Mouse (Mus musculus) right cerebral cortex, adult 2 months (tissue): ENCODE data around the gene Atxn7l3.
A peak's percentile ranks its signal among the peaks of the same experiment; 100 is the strongest.

Experiments
- DNase-seq, 2 experiments: peaks; one replicate each; pipeline ENCODE4 v3.0.0; 2021 to 2022; ENCODE audit warnings: low spot score in 2 of 2

Atxn7l3 gene

DNA sequence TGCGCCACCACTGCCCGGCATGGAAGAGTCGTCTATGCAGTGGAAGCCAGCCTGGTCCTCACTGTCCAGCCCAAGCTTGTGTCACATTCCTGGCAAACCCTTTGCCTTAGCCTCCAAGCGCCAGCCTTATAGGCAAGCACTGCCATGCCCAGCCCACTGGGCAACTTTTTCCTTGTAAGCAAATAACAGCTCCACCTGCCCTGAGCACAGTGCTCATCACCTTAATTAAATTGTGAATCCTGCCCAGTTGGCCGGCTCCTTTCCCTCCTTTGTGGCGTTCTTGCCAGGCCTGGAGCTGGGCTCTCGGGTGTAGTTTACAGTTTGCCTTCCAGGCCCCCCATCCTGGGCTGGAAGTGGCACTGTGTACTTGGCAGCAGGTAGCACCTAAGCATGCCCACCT is 33.2 kb downstream of the Atxn7l3 start:
- no peak for DNase-seq

DNA sequence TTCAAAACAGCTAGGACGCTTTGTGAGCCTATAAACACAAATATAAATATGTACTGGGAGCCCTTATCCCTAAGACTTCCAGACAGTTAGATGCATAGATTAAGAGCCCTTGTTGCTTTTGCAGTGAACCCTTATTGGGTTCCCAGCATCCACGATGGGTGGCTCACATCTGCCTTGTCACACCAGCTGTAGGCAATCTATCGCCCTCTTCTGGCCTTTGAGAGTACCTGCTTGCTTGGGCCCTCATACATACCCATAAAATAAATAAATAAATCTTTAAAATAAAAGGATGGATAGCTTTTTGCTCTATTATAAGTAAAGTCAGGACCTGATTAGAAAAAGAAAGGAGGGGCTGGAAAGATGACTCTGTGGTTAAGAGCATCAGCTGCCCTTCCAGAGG is 37.9 kb downstream of the Atxn7l3 start:
- DNase-seq = no peak

DNA sequence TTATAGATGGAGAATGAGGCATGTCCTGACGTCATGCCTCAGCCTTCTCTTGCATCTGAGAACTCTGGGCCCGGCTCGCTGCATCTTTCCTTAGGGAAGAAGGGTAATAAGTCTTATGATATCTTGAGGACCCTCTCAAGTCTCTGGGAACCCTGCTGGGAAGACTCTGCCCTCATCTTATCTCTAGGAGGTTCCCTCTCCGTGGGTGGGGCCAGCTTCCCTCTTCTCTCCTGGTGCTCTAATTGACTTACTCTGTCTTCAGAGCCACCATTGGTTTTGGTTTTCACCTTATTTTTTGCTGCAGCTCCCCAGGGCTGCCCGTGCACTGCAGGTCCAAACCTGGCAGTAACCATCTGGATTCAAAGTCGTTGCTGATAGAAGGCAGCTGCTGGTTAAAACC is 38.3 kb downstream of the Atxn7l3 start:
- no peak for DNase-seq

DNA sequence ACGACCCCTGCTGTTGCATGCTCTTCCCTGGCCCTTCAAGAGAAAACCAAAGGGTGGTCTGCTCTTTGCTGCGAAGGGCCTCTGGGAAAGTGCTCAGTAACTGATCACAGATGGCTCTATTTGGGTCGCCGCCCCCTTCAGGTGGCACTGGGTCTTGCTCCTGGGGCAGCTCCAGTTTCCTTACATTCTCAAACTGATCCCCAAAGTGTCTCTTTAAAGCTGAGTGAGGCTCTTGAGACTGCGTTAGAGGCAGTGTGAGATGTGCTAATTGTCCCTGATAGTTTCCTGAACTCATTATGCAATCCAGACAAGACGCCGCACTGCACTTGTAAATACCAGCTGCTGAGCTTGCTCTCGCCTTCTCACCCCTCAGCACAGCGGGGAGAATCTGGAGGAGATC is 38.9 kb downstream of the Atxn7l3 start:
- peak in 1 of 2 experiments; percentile 19 for DNase-seq

DNA sequence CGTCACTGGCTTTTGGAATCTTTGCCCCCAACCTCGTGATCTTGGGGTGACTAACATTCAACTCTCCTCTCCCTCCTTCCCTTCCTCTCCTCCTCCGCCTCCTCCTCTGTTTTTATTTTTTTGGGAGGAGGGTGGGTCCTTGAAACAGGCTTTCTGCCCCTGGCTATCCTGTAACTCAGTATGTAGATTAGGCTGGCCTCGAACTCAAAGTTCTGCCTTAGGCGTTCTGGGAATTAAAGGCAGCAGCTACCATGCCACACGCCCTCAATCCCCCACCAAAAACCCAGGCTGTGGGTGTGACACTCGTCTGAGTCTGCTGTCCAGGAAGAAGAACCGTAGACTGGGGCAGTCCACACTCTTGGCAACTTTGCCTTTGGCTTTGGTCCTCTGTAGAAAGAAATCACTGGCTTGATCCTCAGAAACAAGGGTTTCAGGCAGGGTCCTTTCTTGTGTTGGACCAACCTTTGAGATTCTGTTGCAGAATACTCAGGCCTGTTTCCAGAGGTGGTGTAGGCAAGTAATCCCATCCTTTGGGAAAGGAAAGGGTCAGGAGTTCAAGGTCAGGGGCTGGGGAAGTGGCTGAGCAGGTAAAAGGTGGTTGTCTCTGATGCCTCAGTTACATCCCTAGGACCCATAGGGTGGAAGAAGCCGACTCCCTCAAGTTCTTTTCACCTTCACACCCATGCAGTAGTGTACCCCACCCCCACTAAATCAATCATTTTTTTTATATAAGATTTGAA is 46.9 kb downstream of the Atxn7l3 start:
- no peak for DNase-seq

DNA sequence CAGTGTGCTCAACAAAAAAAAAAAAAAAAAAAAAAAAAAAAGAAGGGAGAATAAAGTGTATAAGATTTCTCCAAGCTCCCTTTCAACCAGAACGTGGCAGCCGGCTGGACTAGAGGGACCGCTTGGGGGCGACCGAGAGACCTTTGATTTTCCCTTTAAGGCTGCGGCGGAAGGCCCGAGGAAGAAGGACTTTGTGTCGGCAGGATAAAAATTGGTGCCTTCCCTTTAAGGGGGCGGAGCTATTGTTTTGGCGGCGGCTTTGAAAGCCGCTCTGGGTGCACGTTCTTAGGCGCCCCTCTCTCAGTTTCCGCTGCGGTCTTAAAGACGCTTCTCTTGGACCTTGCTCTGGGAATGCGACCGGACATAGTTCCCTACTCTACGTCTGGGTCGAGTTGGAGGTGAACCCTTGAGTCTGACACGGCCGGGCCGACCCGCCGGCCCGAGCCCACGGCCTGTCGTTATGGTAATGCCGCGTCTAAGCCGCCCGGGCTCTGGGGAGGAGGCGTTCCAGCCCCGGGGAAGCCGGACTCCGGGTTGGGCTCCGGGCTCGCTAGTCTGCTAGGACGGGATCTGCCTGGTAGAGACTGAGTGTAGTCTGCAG is 47.7 kb downstream of the Atxn7l3 start, which contains the start of gene BC030867:
BC030867 (plus strand) TSS at position 253 of the 601 bp plus-strand sequence.
- DNase-seq = peak; percentile 94 to 97

DNA sequence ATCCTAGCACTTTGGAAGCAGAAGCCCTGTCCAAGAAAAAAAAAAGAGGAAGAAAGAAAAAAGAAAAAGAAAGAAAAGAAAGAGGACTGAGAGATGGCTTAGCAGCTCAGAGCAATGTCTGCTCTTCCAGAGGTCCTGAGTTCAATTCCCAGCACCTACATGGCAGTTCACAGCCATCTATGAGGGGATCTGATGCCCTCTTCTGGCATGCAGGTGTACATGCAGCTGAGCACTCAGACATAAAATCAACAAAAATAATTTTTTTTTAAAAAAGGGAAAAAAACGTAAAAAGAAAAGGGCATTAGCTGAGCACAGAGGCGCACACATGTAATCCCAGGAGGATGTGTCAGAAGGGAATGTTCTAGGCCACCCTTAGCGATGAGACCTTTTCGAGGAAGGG is 49.6 kb downstream of the Atxn7l3 start:
- DNase-seq = no peak

DNA sequence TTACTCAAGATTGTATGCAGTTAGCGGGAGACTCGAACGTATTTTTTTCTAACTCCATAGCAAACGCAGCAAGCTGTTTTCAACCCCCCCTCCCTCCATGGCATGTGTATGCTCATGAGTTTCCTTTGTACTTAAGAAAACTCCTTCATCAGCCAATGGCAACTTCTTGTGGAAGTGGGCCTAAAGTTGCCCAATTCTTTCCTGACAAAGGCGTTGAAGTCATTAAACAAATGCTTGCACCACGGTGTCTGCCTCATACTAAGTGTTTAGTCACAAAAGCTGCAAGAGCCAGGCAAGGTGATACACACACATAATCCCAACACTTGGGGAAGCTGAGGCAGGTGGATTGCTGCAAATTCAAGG is 50.2 kb downstream of the Atxn7l3 start:
- DNase-seq = no peak

DNA sequence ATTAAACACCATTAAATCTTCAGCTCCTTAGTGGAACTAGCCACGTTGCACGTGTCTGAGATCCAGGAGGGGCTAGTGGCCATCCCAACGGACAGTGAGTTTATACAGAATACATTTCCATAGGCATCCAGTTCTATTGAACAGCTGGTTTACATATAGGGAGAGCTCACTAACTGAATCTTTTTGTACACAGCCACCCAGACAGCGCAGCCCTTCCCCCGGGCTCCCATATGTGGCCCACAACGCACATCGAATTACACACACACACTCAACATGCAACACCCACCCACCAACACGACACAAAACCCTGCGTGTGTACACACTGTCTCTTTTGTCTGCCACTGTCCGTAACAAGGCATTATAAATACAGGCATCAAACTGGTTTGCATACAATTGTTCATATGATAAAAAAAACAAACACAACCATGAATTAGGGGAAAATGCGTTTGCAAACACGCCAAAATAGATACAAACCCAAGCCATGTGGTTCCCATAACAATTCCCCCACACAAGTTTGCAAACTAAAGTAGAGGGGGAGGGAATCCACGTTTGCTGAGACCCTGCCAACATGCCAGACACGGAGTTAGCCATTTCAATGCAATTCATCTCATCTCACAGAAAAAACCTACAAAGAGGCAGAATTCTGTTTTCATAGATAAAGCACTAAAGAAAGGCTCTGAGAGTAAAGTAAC is 50.7 kb downstream of the Atxn7l3 start:
- DNase-seq = no peak

DNA sequence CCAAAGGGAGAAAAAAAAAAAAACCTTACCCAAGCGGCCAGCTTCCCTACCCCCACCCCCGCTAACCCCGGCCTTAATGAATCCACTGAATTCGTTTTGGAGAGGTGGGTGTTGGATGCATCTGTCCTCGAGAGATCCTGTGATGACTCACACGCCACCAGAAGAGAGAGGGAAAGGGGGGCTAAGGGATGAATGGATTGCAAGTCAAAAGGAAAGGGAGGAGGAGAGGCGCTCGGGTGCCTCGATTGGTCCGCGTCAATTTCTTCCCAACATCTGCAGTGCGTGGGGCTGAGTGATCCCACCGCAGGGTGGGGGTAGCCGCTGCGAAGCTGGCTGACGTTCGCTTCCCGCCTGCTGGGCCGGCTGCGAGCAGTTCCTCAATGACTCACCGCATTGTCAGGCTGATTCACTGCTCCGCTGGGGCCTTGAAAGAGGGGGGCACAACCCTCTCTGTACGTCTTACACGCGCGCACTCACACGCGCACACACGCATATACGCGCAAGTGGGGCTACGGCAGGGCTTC is 51.4 kb downstream of the Atxn7l3 start:
- DNase-seq = peak; percentile 86 to 89

DNA sequence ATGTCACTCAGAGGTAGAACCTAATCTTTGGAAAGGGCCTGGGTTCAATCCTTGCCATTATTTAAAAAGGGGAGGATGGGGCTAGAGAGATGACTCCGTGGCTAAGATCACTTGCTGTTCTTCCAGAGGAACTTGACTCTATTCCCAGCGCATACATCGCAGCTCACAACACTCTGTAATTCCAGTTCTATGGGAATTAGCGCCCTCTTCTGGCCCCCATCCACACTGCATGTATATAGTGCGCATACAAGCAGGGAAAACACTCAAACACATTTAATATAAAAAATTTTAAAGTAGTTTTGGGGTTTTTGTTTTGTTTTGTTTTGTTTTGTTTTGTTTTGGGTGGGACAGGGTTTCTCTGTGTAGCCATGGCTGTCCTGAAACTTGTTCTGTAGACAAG is 54.6 kb downstream of the Atxn7l3 start:
- no peak for DNase-seq

DNA sequence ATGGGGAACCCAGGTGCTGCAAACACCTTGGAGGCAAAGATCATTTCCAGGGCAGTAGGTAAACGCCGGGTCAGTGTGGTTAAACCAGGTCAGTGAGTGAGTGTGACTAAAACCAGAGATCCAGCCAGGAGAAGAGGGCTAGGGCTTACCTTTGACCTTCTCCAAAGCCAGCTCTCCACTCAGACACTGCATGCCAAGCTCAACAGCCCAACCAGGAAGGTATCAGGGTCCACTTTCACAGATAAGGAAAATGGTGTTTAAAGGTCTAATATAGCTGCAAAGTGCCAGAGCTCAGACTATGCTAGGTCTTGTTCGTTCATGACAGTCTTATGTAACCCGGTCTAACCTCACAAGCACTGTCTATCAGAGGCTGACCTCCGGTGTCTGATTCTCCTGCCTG is 55.2 kb downstream of the Atxn7l3 start:
- DNase-seq = no peak

DNA sequence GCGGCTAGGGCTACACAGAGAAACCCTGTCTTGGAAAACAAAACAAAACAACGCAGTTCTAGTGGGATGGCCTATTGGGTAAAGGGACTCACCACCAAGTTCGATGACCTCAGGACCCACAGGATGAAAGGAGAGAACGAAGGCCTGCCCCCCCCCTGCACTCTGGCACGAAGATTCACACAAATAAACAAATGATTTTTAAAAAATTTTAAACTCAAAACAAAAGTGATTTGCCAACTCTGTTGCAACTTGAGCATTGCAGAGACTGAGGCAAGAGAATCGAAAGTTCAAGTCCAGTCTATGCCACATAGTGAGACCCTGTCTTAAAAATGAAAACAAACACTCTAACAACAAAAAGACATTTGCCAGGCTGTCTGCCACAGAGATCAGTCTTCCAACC is 55.8 kb downstream of the Atxn7l3 start:
- DNase-seq = no peak
